Mouse (Mus musculus) stomach, postnatal 0 days (tissue): ENCODE results near the gene Foxn3. TPM values are rescaled to one million over a fixed set of nuclear protein-coding genes. Genes with fewer than 3 reads are reported as not detected.
"Not testable (repeated sequence)": the region's sequence is repeated elsewhere in the genome, so short reads cannot be mapped to it uniquely, and the experiment has no call there.

ENCODE experiments used
- ATAC-seq: fragments of 200-750 bp; cut with Nextera tagmentation; 2 replicates; pipeline ENCODE4 v1.8.0; 2017; ENCODE audit not compliant: low FRiP score, low TSS enrichment
- DNase-seq: peaks from one replicate; pipeline ENCODE4 v3.0.0-alpha.2; 2016; ENCODE audit warnings: low spot score
- H3K27ac ChIP-seq: fragments of 300-500 bp; sonication (generic); replicated peaks from 2 replicates; pipeline ENCODE4 v1.5.1; 2014; ENCODE audit warnings: mild to moderate bottlenecking, control low read depth
- H3K27me3 ChIP-seq: fragments of 300-500 bp; sonication (generic); 2 replicates; pipeline ENCODE4 v1.6.1; 2014; ENCODE audit warnings: low read length; ENCODE audit not compliant: control insufficient read depth, insufficient read depth
- H3K36me3 ChIP-seq: fragments of 300-500 bp; sonication (generic); 2 replicates; pipeline ENCODE4 v1.6.1; 2014; ENCODE audit warnings: low read length, mixed read lengths; ENCODE audit not compliant: control insufficient read depth, insufficient read depth
- H3K4me1 ChIP-seq: fragments of 300-500 bp; sonication (generic); replicated peaks from 2 replicates; pipeline ENCODE4 v1.6.1; 2014; ENCODE audit warnings: antibody characterized with exemption; ENCODE audit not compliant: control insufficient read depth, insufficient read depth
- H3K4me2 ChIP-seq: fragments of 300-500 bp; sonication (generic); replicated peaks from 2 replicates; pipeline ENCODE4 v1.6.1; 2014; ENCODE audit warnings: low read depth, mild to moderate bottlenecking, control low read depth, moderate library complexity
- H3K4me3 ChIP-seq: fragments of 300-500 bp; sonication (generic); 2 replicates; pipeline ENCODE4 v1.5.1; 2014; ENCODE audit warnings: low read depth, low read length, control low read depth
- H3K9ac ChIP-seq: fragments of 300-500 bp; sonication (generic); 2 replicates; pipeline ENCODE4 v1.6.1; 2014; ENCODE audit warnings: mild to moderate bottlenecking, low read length, control low read depth, mixed read lengths
- H3K9me3 ChIP-seq: fragments of 300-500 bp; sonication (generic); 2 replicates; pipeline ENCODE4 v1.6.1; 2016; ENCODE audit warnings: low read length; ENCODE audit not compliant: control insufficient read depth
- CTCF ChIP-seq: IDR thresholded peaks from 2 replicates; pipeline ENCODE4 v1.5.1; 2016; ENCODE audit warnings: antibody characterized with exemption, low read depth, mild to moderate bottlenecking, moderate library complexity
- EP300 ChIP-seq: optimal IDR thresholded peaks from 2 replicates; pipeline ENCODE3; 2016; ENCODE audit warnings: antibody characterized with exemption
- WGBS: fragments of 180-500 bp; shearing (Covaris S2); extraction: QIAGEN DNeasy Blood & Tissue Kit; methylation state at CpG from one replicate; pipeline ENCODE4 v1.1.7; 2014; 5-methylcytosine and 5-hydroxymethylcytosine counted together
- polyA plus RNA-seq: library from polyadenylated mRNA; unstranded; fragments of >200 nt; fragmentation: Nextera tagmentation; extraction: Ambion mirVana; gene quantifications from 2 replicates; pipeline ENCODE4 v1.2.1, GENCODE M21; 2015

Foxn3 gene
- polyA plus RNA-seq, 1 experiment from 2014 or later: 40.1 TPM

DNA sequence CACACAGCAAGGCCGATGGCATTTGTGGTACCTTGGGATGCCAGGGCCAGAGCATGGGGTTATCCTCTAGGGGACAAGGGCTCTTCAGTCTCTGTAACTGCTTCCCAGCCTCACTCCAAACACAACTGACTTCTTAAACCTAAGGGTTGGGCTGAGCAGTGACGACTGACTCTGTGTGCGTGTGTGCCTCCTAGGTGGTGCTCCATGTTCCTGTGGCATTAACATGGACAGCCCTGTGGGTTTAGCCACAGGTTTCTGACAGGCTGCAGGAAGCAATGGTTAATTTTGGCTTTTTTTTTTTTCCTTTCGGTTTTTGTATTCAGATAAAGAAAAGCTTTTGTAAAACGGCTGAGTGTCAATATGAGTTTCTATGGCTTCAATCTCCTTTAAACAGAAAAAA, 367.7 kb downstream of the Foxn3 start:
- Histone ChIP-seq H3K9me3 (no peaks in the 10 kb centered on the region), H3K4me1 (no peaks in the 10 kb centered on the region), H3K4me3 (no peak overlapping the region), H3K9ac (no peak overlapping the region), H3K27ac (no peak overlapping the region), H3K4me2 (no peak overlapping the region), H3K36me3 (no peaks in the 10 kb centered on the region), H3K27me3 (no peaks in the 10 kb centered on the region)
- WGBS: 76% methylated on average over 5 of the region's 5 CpGs
- ATAC-seq (no peak), DNase-seq (no peak)
- TF ChIP-seq CTCF (no peak), EP300 (no peak)

DNA sequence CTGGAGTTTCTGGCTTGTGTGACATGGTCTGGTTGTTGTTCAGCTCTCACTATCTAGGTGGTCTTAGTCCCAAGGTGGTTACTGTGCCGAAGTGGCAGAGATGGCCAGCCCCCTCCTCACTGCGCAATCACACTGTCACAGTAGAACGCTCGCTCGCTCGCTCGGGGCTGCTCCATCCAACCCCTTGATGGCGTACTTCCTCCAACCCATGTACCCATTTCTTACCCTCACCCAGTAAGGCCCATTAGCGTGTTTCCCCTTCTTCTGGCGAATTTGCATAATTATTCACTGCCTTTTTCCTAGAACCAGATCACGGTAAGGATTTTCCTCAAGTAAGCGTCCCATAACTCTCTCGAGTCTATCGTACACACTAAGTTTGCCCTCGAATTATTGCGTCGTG, 369.3 kb downstream of the Foxn3 start:
- H3K4me2 ChIP-seq, H3K4me3 ChIP-seq, ATAC-seq, H3K9me3 ChIP-seq, H3K36me3 ChIP-seq, H3K27me3 ChIP-seq, H3K9ac ChIP-seq, DNase-seq, H3K4me1 ChIP-seq, H3K27ac ChIP-seq: not testable (repeated sequence)
- 92% methylated on average over 17 of the region's 17 CpGs for WGBS

DNA sequence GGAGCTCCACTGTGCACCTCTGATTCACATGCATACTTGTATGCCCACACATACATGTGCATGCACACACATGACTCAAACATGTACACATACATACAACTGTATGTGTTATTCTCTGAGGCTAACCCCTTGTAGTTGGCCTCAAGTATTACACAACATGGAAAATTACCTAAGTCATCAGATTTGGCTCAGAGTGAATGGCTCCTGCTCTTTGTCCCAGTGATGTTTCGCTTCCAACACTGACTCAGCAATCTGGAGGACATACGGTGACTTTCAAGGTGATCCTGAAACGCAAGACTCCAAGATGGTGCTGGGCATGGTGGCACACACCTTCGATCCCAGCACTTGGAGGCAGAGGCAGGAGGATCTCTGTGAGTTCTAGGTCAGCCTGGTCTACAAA, 375.7 kb downstream of the Foxn3 start:
- Histone ChIP-seq H3K4me3 (no peak overlapping the region), H3K9ac (no peak overlapping the region)

DNA sequence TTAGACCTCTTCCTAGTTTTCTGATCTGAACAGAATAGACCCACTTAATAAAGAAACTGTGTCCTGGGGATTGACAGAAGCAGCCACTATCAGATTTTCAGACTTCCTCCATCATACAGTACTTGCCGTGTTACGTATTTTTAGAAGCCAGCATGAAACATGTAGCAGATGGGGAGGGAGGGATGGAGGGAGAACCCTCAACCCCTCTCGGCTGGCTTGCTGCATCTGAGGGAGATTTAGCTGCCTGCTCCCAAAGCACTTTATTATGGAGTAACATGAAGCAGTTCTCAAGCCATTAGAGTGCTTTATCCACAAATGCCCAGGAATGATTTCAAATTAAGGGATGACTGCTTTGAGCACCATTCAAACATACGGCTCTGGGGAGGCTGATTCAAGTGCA, 377.1 kb downstream of the Foxn3 start:
- TF ChIP-seq CTCF (no peak), EP300 (no peak)
- no peaks in the 10 kb centered on the region for H3K4me1 ChIP-seq
- H3K9ac ChIP-seq: no peak overlapping the region
- no peaks in the 10 kb centered on the region for H3K9me3 ChIP-seq
- no peak for DNase-seq
- H3K36me3 ChIP-seq: no peaks in the 10 kb centered on the region
- H3K4me2 ChIP-seq: no peak overlapping the region
- no peak for ATAC-seq
- H3K4me3 ChIP-seq: no peak overlapping the region
- WGBS: 61% methylated on average over 4 of the region's 4 CpGs
- no peak overlapping the region for H3K27ac ChIP-seq
- H3K27me3 ChIP-seq: no peaks in the 10 kb centered on the region

More for the DNA sequence above, 375.7 kb downstream of the Foxn3 start:
- DNase-seq: no peak
- TF ChIP-seq CTCF: no peak
- TF ChIP-seq EP300: no peak
- H3K36me3 ChIP-seq: no peaks in the 10 kb centered on the region
- 89% methylated on average over 4 of the region's 4 CpGs for whole genome bisulfite sequencing
- H3K4me2 ChIP-seq: no peak overlapping the region
- H3K27ac ChIP-seq: no peak overlapping the region
- H3K27me3 ChIP-seq: no peaks in the 10 kb centered on the region
- H3K9me3 ChIP-seq: no peaks in the 10 kb centered on the region
- ATAC-seq: no peak
- H3K4me1 ChIP-seq: no peaks in the 10 kb centered on the region

DNA sequence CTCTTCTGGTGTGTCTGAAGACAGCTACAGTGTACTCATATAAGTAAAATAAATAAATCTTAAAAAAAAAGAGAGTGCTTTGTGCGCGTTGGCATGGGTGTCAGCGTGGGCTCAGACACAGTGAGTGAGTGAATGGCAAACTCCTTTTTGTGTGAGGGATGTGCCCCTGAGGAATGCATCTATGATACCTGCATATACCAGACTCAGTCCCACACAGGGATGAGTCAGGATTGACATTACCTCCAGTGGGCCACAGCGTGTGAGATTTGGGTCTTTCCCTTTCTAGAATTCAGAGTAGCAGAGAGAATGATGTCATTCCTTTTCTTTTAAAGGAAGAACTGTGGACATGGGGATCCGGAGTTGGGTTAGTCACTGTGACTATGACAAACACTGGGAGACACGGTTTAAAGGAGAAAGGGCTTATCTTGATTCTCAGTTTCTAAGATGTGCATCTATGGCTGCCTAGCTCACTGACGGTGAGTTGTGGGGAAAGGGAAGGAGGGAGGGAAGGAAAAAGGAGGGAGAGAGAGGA, 380.1 kb downstream of the Foxn3 start:
- Histone ChIP-seq H3K9ac (no peak overlapping the region), H3K36me3 (no peaks in the 10 kb centered on the region), H3K4me1 (no peaks in the 10 kb centered on the region), H3K4me2 (no peak overlapping the region), H3K27ac (no peak overlapping the region), H3K4me3 (no peak overlapping the region), H3K27me3 (no peaks in the 10 kb centered on the region), H3K9me3 (no peaks in the 10 kb centered on the region)
- no peak for ATAC-seq
- no peak for TF ChIP-seq EP300
- no peak for TF ChIP-seq CTCF
- DNase-seq: no peak
- WGBS: 74% methylated on average over 7 of the region's 7 CpGs

DNA sequence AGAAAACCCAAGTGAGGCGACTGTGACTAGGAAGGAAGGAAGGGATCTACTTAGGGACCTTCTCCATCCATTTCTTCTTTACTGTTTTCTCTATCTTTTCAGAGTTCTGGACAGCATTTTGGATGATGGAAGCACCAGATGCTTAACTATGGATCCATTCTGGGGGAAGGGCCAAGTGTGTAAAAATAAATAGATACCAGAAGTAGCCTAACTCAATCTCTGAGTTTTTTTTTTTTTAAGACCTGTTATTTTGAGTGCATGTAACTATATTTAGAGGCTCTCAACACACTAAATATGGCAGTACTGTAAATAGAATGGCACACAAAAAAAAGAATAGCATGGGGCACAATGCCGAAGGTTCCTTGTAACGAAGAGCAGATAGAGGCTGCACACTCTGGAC, 381.0 kb downstream of the Foxn3 start:
- no peak overlapping the region for H3K9ac ChIP-seq
- H3K4me2 ChIP-seq: no peak overlapping the region
- H3K9me3 ChIP-seq: no peaks in the 10 kb centered on the region
- H3K4me1 ChIP-seq: no peaks in the 10 kb centered on the region
- DNase-seq (no peak), ATAC-seq (no peak)
- no peak overlapping the region for H3K4me3 ChIP-seq
- no peaks in the 10 kb centered on the region for H3K27me3 ChIP-seq
- TF ChIP-seq CTCF (no peak), EP300 (no peak)
- no peak overlapping the region for H3K27ac ChIP-seq
- no peaks in the 10 kb centered on the region for H3K36me3 ChIP-seq
- 87% methylated on average over 3 of the region's 3 CpGs for WGBS
